Comparison of ENCODE assay signal across 1 mouse cellular context in genomic region chr14:43824176-43824575, GRCm38 (mm10).
TF ChIP-seq lines count a peak whose summit lies in the region.

No protein-coding gene starts in this region.

TF ChIP-seq in MEL, 35 proteins besides CTCF, POLR2A, EP300 and RAD21:
- TF ChIP-seq ZNF384 (IDR thresholded peaks at IDR 0.05; ENCODE audit: low read depth, low read length) (peak; percentile 89; the same call in 1 of the 2 replicates), RCOR1 (IDR thresholded peaks at IDR 0.05; ENCODE audit: low read depth, low read length) (peak; percentile 47; the same call in 1 of the 2 replicates), GATA1 (IDR thresholded peaks at IDR 0.05; ENCODE audit: low read depth, low read length) (peak; percentile 72), TAL1 (IDR thresholded peaks at IDR 0.05; ENCODE audit: low read length) (peak; percentile 17; the same call in 1 of the 2 replicates), TCF12 (IDR thresholded peaks at IDR 0.05; ENCODE audit: low read depth, low read length) (peak; percentile 82), ETS1 (IDR thresholded peaks at IDR 0.05; ENCODE audit: low read depth, low read length) (peak; percentile 70; the same call in 1 of the 2 replicates), SIN3A (IDR thresholded peaks at IDR 0.05; ENCODE audit: low read length) (peak; percentile 58; the same call in 1 of the 2 replicates), MYB (IDR thresholded peaks at IDR 0.05; ENCODE audit: low read depth, low read length) (peak; percentile 83)
